Mouse (Mus musculus): Measurements from ENCODE around the gene Unc119b. TPM values are rescaled to one million over a fixed set of nuclear protein-coding genes. Genes with fewer than 3 reads are reported as not detected.
"Not testable (repeated sequence)": the region's sequence is repeated elsewhere in the genome, so short reads cannot be mapped to it uniquely, and the experiment has no call there.

Gene Unc119b
- polyA plus RNA-seq, 1 experiment from 2014 or later: 27.9 TPM

DNA sequence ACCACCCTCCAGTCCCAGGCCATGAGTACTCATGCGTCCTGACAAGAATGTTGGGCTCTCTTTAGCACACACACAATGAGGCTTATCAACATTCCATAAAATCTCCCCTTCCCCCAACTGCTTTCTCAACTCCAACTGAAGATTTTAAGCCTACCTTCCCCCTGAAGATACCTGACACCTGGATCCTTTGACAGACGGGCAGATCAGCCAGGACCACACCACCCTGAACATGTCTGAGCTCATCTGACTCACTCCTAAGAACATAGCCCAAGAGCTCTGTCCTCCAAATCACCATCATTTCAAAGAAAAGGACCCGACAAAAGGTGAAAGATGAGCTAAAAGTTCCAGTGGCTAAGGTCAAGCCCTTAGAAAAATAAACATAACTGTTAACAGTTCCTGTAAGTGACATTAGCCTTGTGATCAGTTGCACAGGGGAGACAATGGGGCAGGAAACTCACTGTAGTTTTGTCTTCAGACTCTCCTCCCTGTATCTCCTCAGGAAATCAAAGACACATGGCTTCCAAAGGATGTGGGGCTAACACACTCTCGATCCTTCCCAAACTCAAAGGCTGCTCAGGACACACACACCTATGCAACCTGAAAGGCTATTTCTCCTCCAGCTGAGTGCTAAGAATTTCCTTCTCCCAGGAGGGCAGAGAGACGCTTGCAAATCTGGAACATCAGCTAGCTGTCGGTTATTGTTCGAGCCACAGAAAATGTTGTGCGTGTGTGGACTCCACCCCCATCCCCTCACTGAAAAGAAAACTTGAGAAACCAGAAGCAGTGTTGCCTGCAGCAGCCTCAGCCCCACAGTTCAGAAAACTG, 17.6 kb upstream of the Unc119b start:
- no peak overlapping the region for H3K27ac ChIP-seq (ENCODE audit: low read depth, low read length)
- no peak overlapping the region for H3K9ac ChIP-seq (replicated peaks; ENCODE audit: low read depth, low read length)
- 66% methylated on average over 8 of the region's 8 CpGs for WGBS

DNA sequence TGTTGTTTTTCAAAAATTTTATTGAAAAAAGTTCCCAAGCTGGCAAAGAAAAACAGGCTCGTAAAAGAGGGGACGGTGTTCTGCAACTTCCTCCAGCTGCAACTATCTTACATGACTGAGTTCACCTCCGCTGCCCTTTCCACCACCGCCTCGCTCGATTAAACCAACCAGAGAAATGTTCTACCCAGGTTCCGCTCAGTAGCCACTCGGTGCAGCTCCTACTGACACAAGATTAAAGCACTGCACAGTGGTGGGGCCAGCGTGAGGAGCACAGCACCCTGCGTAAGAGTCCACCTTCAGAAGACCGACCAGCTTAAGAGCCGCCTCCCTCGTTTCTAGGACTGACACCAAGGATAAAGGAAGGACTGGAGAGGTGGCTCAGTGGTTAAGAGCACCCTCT, 16.7 kb upstream of the Unc119b start:
- ATAC-seq (ENCODE audit: low read depth): no peak
- WGBS: 89% methylated on average over 13 of the region's 13 CpGs
- Histone ChIP-seq H3K4me2 (ENCODE audit: low read depth, low read length) (no peak overlapping the region), H3K4me3 (ENCODE audit: low read depth, low read length) (no peak overlapping the region), H3K4me1 (ENCODE audit: control insufficient read depth, insufficient read depth, low read length) (peaks cover 22% of the 10 kb centered on the region), H3K36me3 (ENCODE audit: control insufficient read depth, insufficient read depth, low read length) (peaks cover 33% of the 10 kb centered on the region), H3K27me3 (ENCODE audit: control insufficient read depth, insufficient read depth, low read length) (no peaks in the 10 kb centered on the region), H3K9me3 (ENCODE audit: control insufficient read depth, low read length) (no peaks in the 10 kb centered on the region), H3K9ac (replicated peaks; ENCODE audit: low read depth, low read length) (no peak overlapping the region), H3K27ac (ENCODE audit: low read depth, low read length) (no peak overlapping the region)

More for the DNA sequence above, 17.6 kb upstream of the Unc119b start:
- no peak overlapping the region for H3K4me3 ChIP-seq (ENCODE audit: low read depth, low read length)
- H3K4me1 ChIP-seq (ENCODE audit: control insufficient read depth, insufficient read depth, low read length): peaks cover 29% of the 10 kb centered on the region
- ATAC-seq (ENCODE audit: low read depth): no peak
- H3K27me3 ChIP-seq (ENCODE audit: control insufficient read depth, insufficient read depth, low read length): no peaks in the 10 kb centered on the region
- H3K9me3 ChIP-seq (ENCODE audit: control insufficient read depth, low read length): no peaks in the 10 kb centered on the region
- H3K4me2 ChIP-seq (ENCODE audit: low read depth, low read length): no peak overlapping the region
- peaks cover 25% of the 10 kb centered on the region for H3K36me3 ChIP-seq (ENCODE audit: control insufficient read depth, insufficient read depth, low read length)

DNA sequence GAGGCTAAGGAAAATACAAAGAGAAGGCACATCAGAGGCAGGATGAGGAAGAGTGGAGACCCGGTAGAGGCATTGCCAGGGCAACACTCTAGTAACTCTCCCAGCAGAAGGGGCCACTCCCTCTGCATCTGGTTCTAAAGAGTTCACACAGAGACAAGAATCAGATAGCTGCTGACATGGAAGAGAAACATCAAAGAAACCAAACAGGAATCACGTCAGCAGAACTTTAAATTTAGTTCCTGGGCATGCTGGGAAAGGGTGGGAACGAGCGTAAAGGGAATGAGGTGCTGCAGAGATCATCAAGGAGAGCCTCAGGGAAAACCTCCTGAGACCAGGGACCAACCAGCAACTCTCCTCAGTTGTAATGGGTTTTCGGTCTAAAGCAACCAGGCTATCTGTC, 16.2 kb upstream of the Unc119b start:
- WGBS: 84% methylated on average over 5 of the region's 5 CpGs
- H3K4me1 ChIP-seq (ENCODE audit: control insufficient read depth, insufficient read depth, low read length): peaks cover 18% of the 10 kb centered on the region
- H3K9me3 ChIP-seq (ENCODE audit: control insufficient read depth, low read length): no peaks in the 10 kb centered on the region
- no peak overlapping the region for H3K27ac ChIP-seq (ENCODE audit: low read depth, low read length)
- no peak for ATAC-seq (ENCODE audit: low read depth)
- H3K9ac ChIP-seq (replicated peaks; ENCODE audit: low read depth, low read length): no peak overlapping the region
- no peaks in the 10 kb centered on the region for H3K27me3 ChIP-seq (ENCODE audit: control insufficient read depth, insufficient read depth, low read length)
- no peak overlapping the region for H3K4me3 ChIP-seq (ENCODE audit: low read depth, low read length)
- peaks cover 38% of the 10 kb centered on the region for H3K36me3 ChIP-seq (ENCODE audit: control insufficient read depth, insufficient read depth, low read length)
- H3K4me2 ChIP-seq (ENCODE audit: low read depth, low read length): no peak overlapping the region

DNA sequence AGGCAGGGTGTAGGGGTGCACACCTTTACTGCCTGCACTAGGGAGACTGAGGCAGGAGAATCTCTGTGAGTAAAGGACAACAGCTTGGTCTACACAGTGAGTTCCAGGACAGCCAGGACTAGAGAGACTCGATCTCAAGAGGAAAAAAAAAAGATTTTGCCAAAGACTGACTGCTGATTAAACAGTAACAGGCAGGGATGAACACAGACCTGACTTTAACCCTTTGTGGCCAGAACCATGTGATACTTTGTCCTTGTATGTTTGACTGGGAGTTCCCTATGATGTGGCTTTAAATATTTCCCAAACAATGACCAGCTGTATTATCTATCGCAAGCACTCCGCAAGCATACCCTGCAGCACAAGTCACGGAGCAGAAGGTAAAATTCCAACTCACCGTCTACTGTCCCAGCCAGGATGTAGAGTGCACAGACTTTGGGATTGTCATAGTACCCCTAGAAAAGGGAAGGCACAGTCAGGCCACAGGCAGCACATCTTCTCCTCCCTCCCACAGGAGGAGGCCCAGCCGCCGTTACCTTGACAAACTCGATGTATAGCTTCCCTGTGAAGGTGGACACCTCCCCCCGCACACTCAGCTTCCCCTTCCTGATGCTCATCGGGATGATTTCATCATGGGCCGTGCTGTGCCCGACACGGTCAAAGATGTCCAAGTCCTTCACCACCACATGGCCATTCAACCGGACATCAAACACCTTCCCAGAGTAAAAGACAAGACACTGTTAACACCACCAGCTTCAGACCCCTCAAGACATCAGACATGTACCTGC, 15.1 kb upstream of the Unc119b start:
- Histone ChIP-seq H3K9ac (replicated peaks; ENCODE audit: low read depth, low read length) (no peak overlapping the region), H3K4me1 (ENCODE audit: control insufficient read depth, insufficient read depth, low read length) (peaks cover 6% of the 10 kb centered on the region; the same call in 1 of the 2 replicates), H3K36me3 (ENCODE audit: control insufficient read depth, insufficient read depth, low read length) (peaks cover 43% of the 10 kb centered on the region), H3K27ac (ENCODE audit: low read depth, low read length) (no peak overlapping the region), H3K27me3 (ENCODE audit: control insufficient read depth, insufficient read depth, low read length) (no peaks in the 10 kb centered on the region), H3K4me2 (ENCODE audit: low read depth, low read length) (no peak overlapping the region), H3K9me3 (ENCODE audit: control insufficient read depth, low read length) (no peaks in the 10 kb centered on the region), H3K4me3 (ENCODE audit: low read depth, low read length) (no peak overlapping the region)
- 97% methylated on average over 14 of the region's 14 CpGs for WGBS
- no peak for ATAC-seq (ENCODE audit: low read depth)

DNA sequence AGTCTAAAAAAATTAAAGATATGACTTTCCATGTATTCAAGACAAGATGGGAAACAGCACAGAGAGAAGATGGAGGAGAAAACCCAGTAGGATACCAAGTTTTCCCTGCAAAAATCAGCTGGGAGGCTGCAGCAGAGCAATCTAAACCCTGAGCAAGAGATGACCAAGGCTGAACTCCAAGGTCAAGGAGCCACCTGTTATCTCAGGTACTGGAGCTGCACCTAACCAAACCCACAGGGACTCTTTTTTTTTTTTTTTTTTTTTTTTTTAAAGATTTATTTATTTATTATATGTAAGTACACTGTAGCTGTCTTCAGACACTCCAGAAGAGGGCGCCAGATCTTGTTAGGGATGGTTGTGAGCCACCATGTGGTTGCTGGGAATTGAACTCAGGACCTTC, 14.1 kb upstream of the Unc119b start:
- H3K4me2 ChIP-seq (ENCODE audit: low read depth, low read length); H3K27ac ChIP-seq (ENCODE audit: low read depth, low read length); H3K27me3 ChIP-seq (ENCODE audit: control insufficient read depth, insufficient read depth, low read length); H3K9ac ChIP-seq (replicated peaks; ENCODE audit: low read depth, low read length); H3K4me1 ChIP-seq (ENCODE audit: control insufficient read depth, insufficient read depth, low read length); H3K4me3 ChIP-seq (ENCODE audit: low read depth, low read length); ATAC-seq (ENCODE audit: low read depth); H3K9me3 ChIP-seq (ENCODE audit: control insufficient read depth, low read length): not testable (repeated sequence)
- no CpG with 5 or more reads among the region's 1 CpGs for WGBS
- peaks cover 43% of the 10 kb centered on the region for H3K36me3 ChIP-seq (ENCODE audit: control insufficient read depth, insufficient read depth, low read length)

DNA sequence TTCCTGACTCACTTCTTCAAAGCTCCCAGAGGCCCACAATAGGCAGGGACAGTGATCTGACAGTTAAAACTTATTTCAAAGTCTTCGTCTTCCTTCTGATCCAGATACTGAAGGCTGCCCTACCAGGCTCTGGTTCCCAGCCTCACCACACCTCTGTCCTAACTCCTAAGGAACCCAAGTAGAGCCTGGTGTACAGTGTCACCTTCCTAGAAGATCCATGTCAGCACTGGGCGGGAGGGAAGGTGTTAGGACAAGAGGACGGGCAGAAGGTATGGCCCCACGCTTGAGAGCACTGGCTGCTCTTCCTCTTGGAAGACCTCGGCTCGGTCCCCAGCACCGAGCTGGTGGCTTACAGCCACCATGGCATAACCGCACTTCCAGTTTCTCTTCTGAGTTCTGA, 13.6 kb upstream of the Unc119b start:
- H3K4me1 ChIP-seq (ENCODE audit: control insufficient read depth, insufficient read depth, low read length): no peaks in the 10 kb centered on the region
- H3K27me3 ChIP-seq (ENCODE audit: control insufficient read depth, insufficient read depth, low read length): no peaks in the 10 kb centered on the region
- no peak overlapping the region for H3K27ac ChIP-seq (ENCODE audit: low read depth, low read length)
- 97% methylated on average over 8 of the region's 8 CpGs for WGBS
- H3K4me3 ChIP-seq (ENCODE audit: low read depth, low read length): no peak overlapping the region
- no peaks in the 10 kb centered on the region for H3K9me3 ChIP-seq (ENCODE audit: control insufficient read depth, low read length)
- no peak overlapping the region for H3K9ac ChIP-seq (replicated peaks; ENCODE audit: low read depth, low read length)
- ATAC-seq (ENCODE audit: low read depth): no peak
- H3K4me2 ChIP-seq (ENCODE audit: low read depth, low read length): no peak overlapping the region
- peaks cover 43% of the 10 kb centered on the region for H3K36me3 ChIP-seq (ENCODE audit: control insufficient read depth, insufficient read depth, low read length)

DNA sequence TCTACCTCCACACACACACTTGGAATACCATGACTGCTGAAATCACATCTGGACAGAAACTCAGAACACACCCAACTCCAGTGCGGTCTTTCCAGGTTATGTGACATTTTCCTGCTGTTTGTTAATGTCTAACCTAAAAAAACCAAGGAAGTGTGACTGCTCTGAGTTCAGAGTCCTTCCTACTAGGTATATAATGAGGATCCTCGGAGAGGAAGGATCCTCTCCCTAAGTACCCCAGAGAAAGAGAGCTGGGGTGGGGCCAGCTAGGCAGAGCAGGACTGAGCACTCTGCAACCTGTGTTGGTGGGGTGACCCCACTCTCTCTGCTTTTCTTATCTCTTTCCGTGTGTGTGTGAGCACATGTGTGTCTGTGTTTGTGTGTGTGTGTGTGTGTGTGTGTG, 12.6 kb upstream of the Unc119b start:
- Histone ChIP-seq H3K27ac (ENCODE audit: low read depth, low read length) (no peak overlapping the region), H3K36me3 (ENCODE audit: control insufficient read depth, insufficient read depth, low read length) (peaks cover 43% of the 10 kb centered on the region), H3K9ac (replicated peaks; ENCODE audit: low read depth, low read length) (no peak overlapping the region), H3K4me2 (ENCODE audit: low read depth, low read length) (no peak overlapping the region), H3K4me1 (ENCODE audit: control insufficient read depth, insufficient read depth, low read length) (no peaks in the 10 kb centered on the region), H3K4me3 (ENCODE audit: low read depth, low read length) (no peak overlapping the region), H3K27me3 (ENCODE audit: control insufficient read depth, insufficient read depth, low read length) (no peaks in the 10 kb centered on the region), H3K9me3 (ENCODE audit: control insufficient read depth, low read length) (no peaks in the 10 kb centered on the region)
- ATAC-seq (ENCODE audit: low read depth): no peak
- 91% methylated on average over 3 of the region's 3 CpGs for WGBS

DNA sequence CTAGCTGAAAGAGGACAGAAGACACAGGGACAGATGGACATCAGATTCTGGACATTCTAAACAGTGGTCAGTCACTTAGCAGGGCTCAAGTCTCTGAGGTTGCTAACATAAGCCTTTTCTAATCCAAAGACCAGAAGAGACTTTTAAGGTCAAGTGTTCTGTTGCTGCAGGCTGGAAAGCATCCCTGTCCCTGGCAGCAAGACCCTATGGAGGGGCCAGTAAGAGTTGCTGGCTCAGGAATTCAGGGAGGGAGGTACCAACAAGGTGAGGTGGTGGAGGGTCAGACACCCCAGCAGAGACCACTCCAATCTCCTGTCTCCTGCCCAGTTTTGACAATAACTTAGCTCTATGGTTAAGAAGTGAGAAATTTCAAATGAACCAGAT, 12.0 kb upstream of the Unc119b start:
- Histone ChIP-seq H3K27me3 (ENCODE audit: control insufficient read depth, insufficient read depth, low read length) (no peaks in the 10 kb centered on the region), H3K9ac (replicated peaks; ENCODE audit: low read depth, low read length) (no peak overlapping the region), H3K4me3 (ENCODE audit: low read depth, low read length) (no peak overlapping the region), H3K36me3 (ENCODE audit: control insufficient read depth, insufficient read depth, low read length) (peaks cover 43% of the 10 kb centered on the region), H3K4me2 (ENCODE audit: low read depth, low read length) (no peak overlapping the region), H3K27ac (ENCODE audit: low read depth, low read length) (no peak overlapping the region), H3K9me3 (ENCODE audit: control insufficient read depth, low read length) (no peaks in the 10 kb centered on the region), H3K4me1 (ENCODE audit: control insufficient read depth, insufficient read depth, low read length) (no peaks in the 10 kb centered on the region)
- ATAC-seq (ENCODE audit: low read depth): no peak

Measured in neural tube, embryonic 14.5 days (tissue).